Mouse (Mus musculus): ENCODE results near the gene Adamts4.

- TF ChIP-seq POLR2A (IDR thresholded peaks at IDR 0.05; ENCODE audit: insufficient read depth, low read depth, low read length) (peak; percentile 78), CTCF (IDR thresholded peaks at IDR 0.05; ENCODE audit: insufficient read depth, low read depth, low read length) (peak; percentile 85)
Measured at GRCm38 (mm10) chr1:171246709-171247452, 3.3 kb upstream of the Adamts4 start.
